Mouse (Mus musculus): ENCODE results near the gene Uchl5. TPM values are rescaled to one million over a fixed set of nuclear protein-coding genes. Genes with fewer than 3 reads are reported as not detected.

Gene Uchl5
- total RNA-seq (2022) = 10 to 100 TPM; 38.2 to 46.8 (median 41.6) TPM

DNA sequence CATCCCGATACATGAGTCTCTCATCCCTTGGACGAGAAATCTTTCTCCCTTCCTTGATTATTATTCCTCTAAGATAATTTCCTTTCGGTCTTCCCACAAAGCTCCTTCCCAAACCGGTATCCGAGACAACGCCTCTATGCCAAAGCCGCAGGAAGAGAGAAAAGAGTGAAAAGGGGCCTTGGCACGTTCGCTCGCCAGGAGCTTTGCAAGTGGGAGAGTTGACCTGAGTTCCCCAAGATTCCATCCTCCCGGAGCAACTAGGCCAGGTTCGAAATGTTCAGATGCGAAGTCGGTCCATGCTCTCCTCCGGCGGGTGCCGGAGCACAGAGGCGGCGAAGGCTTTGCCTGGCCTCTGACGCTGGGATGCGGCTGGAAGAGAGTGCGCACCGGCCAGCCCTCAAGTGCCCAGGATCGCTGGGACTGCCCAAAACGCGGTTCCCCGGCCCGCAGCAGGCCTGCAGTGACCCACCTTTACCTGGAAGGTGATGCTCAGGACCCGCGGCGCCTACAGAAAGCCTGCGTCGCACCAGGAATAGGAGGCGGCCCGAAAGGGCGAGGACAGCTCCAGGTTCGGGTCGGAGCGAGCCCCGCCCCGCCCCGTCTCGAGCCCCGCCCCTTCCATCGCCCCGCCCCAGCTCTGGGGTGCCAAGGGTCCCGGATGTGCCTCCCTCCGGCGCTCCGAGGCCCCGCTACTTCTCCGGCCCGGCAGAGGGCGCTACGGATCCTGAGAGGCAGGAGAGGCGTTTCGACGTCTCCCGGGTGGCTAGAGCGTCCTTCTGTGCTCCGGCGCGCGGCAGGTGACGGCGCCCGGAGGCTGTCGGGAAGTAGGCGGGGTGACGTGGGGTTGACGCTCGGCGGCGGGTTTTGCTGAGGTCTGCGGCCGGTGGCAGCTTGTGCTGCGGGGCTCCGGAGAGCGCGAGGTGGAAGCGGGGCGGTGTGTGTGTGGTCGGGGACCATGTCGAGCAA is at the start of gene Uchl5, which contains the start of gene Trove2:
Gene Uchl5 (plus strand): TSS at position 827 of the 966 bp plus-strand sequence.
Gene Trove2 (minus strand): TSS at position 623 of the 966 bp plus-strand sequence.
- peak; percentile 95 to 96 for DNase-seq (ENCODE audit: low spot score in 2 of 2)

DNA sequence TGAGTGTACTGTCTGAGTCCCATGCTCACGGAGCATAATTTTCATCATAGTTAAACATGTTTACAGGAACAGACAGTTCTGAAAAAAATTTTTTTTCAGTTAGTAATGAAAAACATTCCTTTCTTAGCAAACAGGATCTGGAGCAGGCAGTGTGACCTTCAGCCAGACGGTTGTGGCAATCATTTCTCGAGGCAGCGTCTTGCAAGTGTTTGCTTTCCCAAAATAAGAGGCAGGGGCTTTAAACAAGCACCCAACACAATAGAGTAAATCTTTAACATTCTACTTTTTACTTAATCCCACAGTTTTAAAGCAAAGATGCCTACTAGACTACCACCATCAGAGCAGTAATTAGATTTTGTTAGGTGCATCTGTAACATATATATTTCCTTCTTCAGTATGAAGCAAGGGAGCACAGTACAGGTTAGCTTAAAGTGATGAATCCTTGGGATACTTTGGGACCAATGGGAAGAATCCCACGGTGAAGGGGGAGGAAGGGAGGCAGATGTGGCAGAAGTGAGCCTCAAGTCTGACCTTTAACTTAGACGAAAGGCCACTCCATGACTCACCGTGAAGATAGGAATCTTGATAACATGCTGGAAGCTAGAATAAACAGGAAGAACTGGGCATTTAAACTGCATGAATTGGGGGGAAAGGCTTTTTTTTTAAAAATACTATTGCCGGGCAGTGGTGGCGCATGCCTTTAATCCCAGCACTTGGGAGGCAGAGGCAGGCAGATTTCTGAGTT is 49.2 kb upstream of the Uchl5 start:
- DNase-seq (ENCODE audit: low spot score in 2 of 2) = no peak

DNA sequence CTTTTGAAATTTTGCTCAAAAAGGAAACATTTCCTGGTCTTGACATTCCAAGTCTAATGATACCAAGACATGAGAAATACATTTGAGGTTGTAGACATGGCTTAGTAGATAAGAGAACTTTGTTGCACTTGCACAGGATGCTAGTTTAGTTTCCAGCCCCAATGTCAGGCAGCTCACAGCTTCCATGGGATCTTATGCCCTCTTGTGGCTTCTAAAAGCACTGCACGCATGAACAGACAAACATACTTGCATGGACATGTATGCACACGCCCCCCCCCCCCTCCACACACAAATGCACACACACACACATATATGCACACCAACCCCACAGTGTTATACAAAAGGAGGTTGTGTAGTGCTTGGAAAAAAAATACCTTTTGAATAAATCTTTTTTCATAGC is 46.2 kb upstream of the Uchl5 start:
- no peak for DNase-seq (ENCODE audit: low spot score in 2 of 2)

- no peak for DNase-seq (ENCODE audit: low spot score in 2 of 2)
Observed at GRCm38 (mm10) chr1:143731691-143732090, 45.4 kb upstream of the Uchl5 start.

GRCm38 (mm10) chr1:143733914-143734410 is 43.1 kb upstream of the Uchl5 start:
- DNase-seq (ENCODE audit: low spot score in 2 of 2) = no peak

DNA sequence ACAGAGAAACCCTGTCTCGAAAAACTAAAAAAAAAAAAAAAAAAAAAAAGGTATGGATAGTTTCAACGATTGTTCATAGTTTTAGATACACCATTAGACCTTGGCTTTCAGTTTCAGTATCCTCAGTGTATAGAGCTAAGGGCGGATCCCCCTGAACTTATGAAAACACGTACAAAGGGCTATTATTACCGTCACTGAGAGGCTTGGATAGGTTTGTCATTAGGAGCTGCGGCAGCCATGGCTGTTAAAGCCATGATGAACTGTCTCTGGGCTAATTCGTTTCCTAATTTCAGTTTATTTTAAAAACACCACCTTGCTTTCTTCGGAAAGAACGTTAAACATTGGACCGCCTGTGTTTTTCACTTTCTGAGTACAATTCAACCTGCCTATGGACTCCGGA is 38.3 kb upstream of the Uchl5 start:
- no peak for DNase-seq (ENCODE audit: low spot score in 2 of 2)

- DNase-seq (ENCODE audit: low spot score in 2 of 2) = peak; percentile 79 to 91
Observed at GRCm38 (mm10) chr1:143739361-143740350, 37.4 kb upstream of the Uchl5 start.

GRCm38 (mm10) chr1:143740581-143740980 is 36.5 kb upstream of the Uchl5 start:
- DNase-seq (ENCODE audit: low spot score in 2 of 2) = peak in 1 of 2 experiments; percentile 20

GRCm38 (mm10) chr1:143741331-143741730 is 35.7 kb upstream of the Uchl5 start:
- DNase-seq (ENCODE audit: low spot score in 2 of 2) = no peak

- DNase-seq (ENCODE audit: low spot score in 2 of 2) = no peak
Observed at GRCm38 (mm10) chr1:143742186-143742585, 34.9 kb upstream of the Uchl5 start.

DNA sequence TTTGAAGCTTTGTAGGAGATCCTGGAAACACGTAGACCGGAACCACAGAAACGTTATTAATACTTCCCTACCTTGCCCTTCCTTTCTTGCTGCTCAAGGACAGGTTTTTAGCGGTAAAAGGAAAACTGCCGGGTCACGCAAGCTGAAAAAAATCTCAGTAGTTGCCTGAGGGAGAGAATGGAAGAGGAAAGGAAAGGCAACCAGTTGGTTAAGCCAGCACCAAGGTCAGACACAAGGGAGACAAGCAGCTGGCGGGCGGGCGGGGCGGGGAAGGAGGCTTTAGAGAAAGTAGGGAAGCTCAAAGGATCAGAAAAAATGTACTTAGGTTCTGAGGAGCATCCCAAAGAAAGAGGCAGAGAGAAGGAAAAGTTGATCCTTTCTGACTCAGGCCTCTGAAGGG is 31.2 kb upstream of the Uchl5 start:
- no peak for DNase-seq (ENCODE audit: low spot score in 2 of 2)

GRCm38 (mm10) chr1:143762159-143762558 is 14.9 kb upstream of the Uchl5 start:
- DNase-seq (ENCODE audit: low spot score in 2 of 2) = no peak

- no peak for DNase-seq (ENCODE audit: low spot score in 2 of 2)
Observed at GRCm38 (mm10) chr1:143764443-143764842, 12.6 kb upstream of the Uchl5 start.

DNA sequence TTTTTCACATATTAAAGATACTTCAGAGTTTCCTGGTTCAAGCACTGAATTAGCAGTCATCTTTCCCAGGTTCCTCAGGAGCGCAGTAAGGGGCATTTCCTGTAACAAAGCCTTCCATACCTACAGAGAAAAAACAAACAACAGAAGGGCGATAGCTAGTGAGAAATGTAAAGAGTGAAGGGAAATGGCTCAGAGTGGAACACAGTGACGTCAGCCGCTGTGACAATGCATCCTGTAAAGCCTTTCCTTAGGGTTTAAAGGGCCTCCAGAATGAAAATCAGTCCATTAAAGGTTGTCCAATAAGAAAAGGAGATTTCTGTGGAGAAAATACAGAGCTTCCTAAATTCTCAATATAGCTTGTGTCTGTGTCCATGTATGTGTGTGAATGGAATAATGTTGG is 11.3 kb upstream of the Uchl5 start:
- DNase-seq (ENCODE audit: low spot score in 2 of 2) = no peak

GRCm38 (mm10) chr1:143766238-143766637 is 10.8 kb upstream of the Uchl5 start:
- no peak for DNase-seq (ENCODE audit: low spot score in 2 of 2)

DNA sequence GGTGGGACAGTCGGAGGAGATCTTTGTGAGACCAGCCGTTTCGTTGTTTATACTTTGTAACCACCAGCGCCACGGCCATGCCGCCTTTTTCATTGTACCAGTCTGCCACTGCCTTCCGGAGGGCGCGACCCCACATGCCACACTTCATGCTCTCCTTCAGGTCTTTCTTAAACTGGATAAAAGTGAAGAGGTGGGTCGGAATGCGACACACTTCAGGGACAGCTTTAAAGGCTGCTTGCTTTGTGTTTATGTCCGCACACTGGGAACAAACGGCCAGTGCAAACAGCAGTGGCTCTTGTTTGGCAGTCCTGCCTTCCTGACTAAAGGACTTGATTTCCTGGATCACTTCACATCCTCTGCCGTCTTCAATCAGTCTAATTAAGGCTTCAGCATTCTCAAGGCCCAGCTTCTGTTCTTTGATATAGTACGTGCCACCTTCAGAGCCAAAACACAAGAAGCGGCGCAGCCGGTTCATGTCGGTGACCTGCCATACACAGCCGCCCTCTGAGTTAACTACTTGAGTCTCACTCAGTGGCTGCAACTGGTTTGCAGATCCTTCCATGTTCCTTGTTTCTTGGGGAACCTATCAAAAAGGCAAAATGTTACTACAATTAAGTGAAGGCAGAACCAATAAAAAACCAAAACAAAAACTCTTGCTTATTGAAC is 6.5 kb upstream of the Uchl5 start:
- no peak for DNase-seq (ENCODE audit: low spot score in 2 of 2)

DNA sequence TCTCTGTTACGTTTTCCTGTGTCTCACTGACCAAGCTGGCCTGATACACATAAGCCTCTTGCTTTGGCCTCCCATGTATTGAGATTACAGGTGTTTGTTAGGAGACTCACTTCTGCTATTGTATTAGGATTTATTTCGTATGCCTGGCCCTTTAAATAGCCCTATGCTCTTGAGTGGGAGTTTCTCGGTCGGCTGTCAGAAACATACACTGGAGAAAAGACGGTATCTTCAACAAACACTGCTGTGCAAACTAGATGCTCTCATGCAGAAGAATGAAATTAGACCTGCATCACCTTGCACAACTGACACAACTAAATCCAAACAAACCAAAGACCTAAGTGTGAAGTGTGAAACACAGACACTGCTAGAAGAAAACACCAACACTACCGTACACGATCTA is 4.0 kb upstream of the Uchl5 start:
- DNase-seq (ENCODE audit: low spot score in 2 of 2) = no peak

- DNase-seq (ENCODE audit: low spot score in 2 of 2) = no peak
Observed at GRCm38 (mm10) chr1:143773909-143774308, 3.2 kb upstream of the Uchl5 start.

DNA sequence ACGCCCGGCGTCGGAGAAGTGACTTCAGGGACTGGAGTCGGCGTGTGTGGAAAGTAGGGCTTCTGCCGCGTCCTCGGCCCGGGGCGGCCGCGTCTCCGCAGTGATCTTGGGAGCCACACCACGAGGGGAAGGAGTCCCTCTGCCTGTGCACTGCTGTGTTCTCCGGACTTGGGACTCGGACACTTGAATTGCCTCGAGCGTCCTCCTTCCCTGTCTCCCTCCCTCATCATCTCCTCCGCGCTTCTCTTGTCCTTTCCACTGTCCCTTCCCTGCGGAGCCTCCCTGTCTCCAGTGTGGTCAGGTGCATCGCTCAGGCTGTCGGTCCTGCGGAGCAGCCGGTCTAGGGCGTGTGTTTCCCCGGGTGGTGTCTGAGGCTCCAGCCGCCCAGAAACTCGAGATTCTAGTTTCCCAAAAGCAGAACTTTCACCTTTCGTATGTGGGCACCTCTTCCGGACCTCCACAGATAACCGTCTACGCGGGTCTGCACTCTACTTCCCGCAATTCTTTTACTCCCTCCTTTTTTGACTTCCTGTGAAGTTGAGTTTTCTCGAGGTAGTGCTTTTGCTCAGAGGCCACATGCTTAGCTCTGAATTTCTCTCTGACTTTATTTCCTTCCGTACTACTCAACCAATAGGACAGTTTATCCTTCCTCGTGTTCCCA is 616 bp downstream of the Uchl5 start:
- DNase-seq (ENCODE audit: low spot score in 2 of 2) = peak in 1 of 2 experiments; percentile 15
